Mouse (Mus musculus) embryonic facial prominence, embryonic 13.5 days (tissue): ENCODE results near the gene Ube2g1. TPM values are rescaled to one million over a fixed set of nuclear protein-coding genes. Genes with fewer than 3 reads are reported as not detected.
"Not testable (repeated sequence)": the region's sequence is repeated elsewhere in the genome, so short reads cannot be mapped to it uniquely, and the experiment has no call there.

ENCODE experiments used
- ATAC-seq: fragments of 200-750 bp; cut with Nextera tagmentation; 2 replicates; pipeline ENCODE4 v1.8.0; 2017; ENCODE audit warnings: low read depth; ENCODE audit not compliant: insufficient number of reproducible peaks, insufficient read depth, low FRiP score, low TSS enrichment
- H3K27ac ChIP-seq: fragments of 300-500 bp; sonication (generic); 2 replicates; pipeline ENCODE4 v1.5.1; 2015; ENCODE audit warnings: moderate library complexity, mild to moderate bottlenecking, inconsistent platforms
- H3K27me3 ChIP-seq: fragments of 300-500 bp; sonication (generic); 2 replicates; pipeline ENCODE4 v1.6.1; 2015; ENCODE audit warnings: mild to moderate bottlenecking, inconsistent platforms
- H3K36me3 ChIP-seq: fragments of 300-500 bp; sonication (generic); 2 replicates; pipeline ENCODE4 v1.6.1; 2015; ENCODE audit warnings: mild to moderate bottlenecking, inconsistent platforms
- H3K4me1 ChIP-seq: fragments of 300-500 bp; sonication (generic); 2 replicates; pipeline ENCODE4 v1.6.1; 2015; ENCODE audit warnings: inconsistent platforms
- H3K4me2 ChIP-seq: fragments of 300-500 bp; sonication (generic); 2 replicates; pipeline ENCODE4 v1.6.1; 2015; ENCODE audit warnings: moderate library complexity, mild to moderate bottlenecking, inconsistent platforms
- H3K4me3 ChIP-seq: fragments of 300-500 bp; sonication (generic); 2 replicates; pipeline ENCODE4 v1.5.1; 2015; ENCODE audit warnings: mild to moderate bottlenecking, inconsistent platforms
- H3K9ac ChIP-seq: fragments of 300-500 bp; sonication (generic); 2 replicates; pipeline ENCODE4 v1.6.1; 2015; ENCODE audit warnings: mild to moderate bottlenecking, inconsistent platforms
- H3K9me3 ChIP-seq: fragments of 300-500 bp; sonication (generic); 2 replicates; pipeline ENCODE4 v1.6.1; 2016; ENCODE audit warnings: inconsistent platforms
- WGBS: fragments of 180-500 bp; shearing (Covaris S2); methylation state at CpG from one replicate; pipeline ENCODE4 v1.1.7; 2015; ENCODE audit warnings: mixed read lengths; 5-methylcytosine and 5-hydroxymethylcytosine counted together
- polyA plus RNA-seq: library from polyadenylated mRNA; unstranded; fragments of >200 nt; fragmentation: Nextera tagmentation; extraction: Ambion mirVana; gene quantifications from 2 replicates; pipeline ENCODE4 v1.2.1, GENCODE M21; 2015

Gene Ube2g1
- polyA plus RNA-seq, 1 experiment from 2014 or later = 75.3 TPM

DNA sequence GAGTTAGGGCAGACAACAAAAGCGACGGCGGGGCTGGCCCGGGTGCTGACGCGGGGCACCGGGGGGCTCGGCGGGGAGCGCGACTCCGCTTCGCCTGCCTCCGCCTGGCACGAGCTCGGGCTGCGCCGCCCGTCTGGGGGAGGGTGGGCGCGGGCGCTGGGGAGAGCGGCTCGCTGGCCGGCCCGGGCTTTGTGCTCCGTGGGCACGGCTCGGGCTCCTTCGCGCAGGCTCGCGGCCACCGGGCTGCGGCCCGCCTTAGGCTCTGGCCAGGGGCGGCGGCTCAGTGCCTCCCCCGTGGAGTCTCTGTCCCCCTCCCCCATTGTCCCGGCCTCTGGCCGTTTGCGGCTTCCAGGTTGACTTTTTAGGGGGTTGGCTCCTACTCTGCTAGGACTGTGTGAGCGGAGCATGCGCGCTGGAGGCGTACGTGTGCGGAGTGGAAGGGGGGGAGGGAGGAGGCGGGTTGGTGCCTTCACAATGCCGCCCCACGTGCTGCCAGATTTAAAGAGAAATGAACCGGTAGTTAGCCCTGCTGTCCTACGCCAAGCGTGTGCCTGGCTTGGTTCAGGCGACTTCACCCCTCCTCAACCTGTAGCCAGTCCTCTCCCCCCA is 1.1 kb downstream of the Ube2g1 start:
- no peaks in the 10 kb centered on the region for H3K36me3 ChIP-seq
- peak overlapping the region; percentile 98 for H3K9ac ChIP-seq
- H3K9me3 ChIP-seq = no peaks in the 10 kb centered on the region
- H3K4me1 ChIP-seq = peaks cover 7% of the 10 kb centered on the region
- 0% methylated on average over 50 of the region's 55 CpGs for WGBS
- peak; percentile 84 for ATAC-seq
- peak overlapping the region; percentile 98 for H3K27ac ChIP-seq
- H3K27me3 ChIP-seq = no peaks in the 10 kb centered on the region
- peak overlapping the region; percentile 94 for H3K4me3 ChIP-seq
- peak overlapping the region; percentile 68 for H3K4me2 ChIP-seq

DNA sequence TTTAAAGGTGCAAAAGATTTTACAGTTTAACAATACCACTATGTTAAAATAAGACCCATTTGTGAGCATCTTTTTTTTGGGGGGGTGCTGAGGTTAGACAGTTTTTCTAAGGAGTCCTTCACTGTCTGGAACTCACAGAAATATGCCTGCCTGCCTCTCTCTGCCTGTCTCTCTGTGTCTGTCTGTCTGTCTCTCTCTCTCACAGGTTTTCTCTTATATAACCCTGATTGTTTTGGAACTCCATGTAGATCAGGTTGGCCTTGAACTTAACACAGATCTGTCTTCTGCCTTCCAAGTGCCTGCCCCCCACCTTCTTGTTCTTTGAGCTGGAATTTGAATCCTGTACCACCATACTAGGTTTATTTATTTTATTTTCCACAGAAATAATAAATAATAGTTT is 2.2 kb downstream of the Ube2g1 start:
- Histone ChIP-seq H3K4me1 (peaks cover 7% of the 10 kb centered on the region), H3K4me3 (no peak overlapping the region), H3K9me3 (no peaks in the 10 kb centered on the region), H3K9ac (no peak overlapping the region), H3K36me3 (no peaks in the 10 kb centered on the region), H3K27ac (no peak overlapping the region), H3K4me2 (peak overlapping the region; percentile 68), H3K27me3 (no peaks in the 10 kb centered on the region)
- no peak for ATAC-seq

DNA sequence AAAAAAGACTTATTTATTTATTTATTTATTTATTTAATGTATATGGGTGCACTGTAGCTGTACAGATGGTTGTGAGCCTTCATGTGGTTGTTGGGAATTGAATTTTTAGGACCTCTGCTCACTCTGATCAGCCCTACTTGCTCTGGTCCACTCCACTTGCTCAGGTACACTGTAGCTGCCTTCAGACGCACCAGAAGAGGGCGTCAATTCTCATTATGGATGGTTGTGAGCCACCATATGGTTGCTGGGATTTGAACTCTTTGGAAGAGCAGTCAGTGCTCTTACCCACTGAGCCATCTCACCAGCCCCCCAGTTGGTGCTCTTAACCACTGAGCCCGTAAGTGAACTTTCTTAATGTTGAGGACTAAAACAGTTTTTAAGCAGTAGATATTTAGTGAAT is 7.3 kb downstream of the Ube2g1 start:
- not testable (repeated sequence) for H3K27ac ChIP-seq, ATAC-seq, H3K9ac ChIP-seq, H3K36me3 ChIP-seq, H3K4me1 ChIP-seq, H3K27me3 ChIP-seq, H3K4me3 ChIP-seq, H3K4me2 ChIP-seq, H3K9me3 ChIP-seq
- WGBS = 83% methylated on average over 3 of the region's 3 CpGs

DNA sequence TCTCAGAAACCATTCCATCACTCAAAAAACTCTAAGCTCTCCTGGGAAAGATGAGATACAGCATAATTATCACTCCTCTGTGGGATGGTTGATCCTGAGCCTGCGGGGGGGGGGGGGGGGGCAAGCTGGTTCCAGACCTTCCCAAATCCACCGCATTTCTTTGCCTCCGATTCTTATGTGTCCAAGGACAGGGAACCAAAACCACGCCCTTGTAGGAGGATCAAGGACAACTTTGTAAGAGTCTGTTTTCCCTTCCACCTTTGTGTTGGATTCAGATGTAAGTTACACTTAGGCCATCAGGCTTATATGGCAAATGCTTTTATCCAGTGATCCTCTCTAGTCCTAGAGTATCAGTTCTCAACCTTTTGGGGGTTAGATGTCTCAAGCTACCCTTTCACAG is 8.8 kb downstream of the Ube2g1 start:
- no peak overlapping the region for H3K27ac ChIP-seq
- ATAC-seq = no peak
- H3K36me3 ChIP-seq = peaks cover 4% of the 10 kb centered on the region; the same call in 1 of the 2 replicates
- no peaks in the 10 kb centered on the region for H3K4me1 ChIP-seq
- H3K9me3 ChIP-seq = no peaks in the 10 kb centered on the region
- H3K27me3 ChIP-seq = no peaks in the 10 kb centered on the region
- no peak overlapping the region for H3K4me2 ChIP-seq
- no peak overlapping the region for H3K9ac ChIP-seq
- 78% methylated on average over 4 of the region's 4 CpGs for WGBS
- H3K4me3 ChIP-seq = no peak overlapping the region

- H3K27ac ChIP-seq = no peak overlapping the region
- no peak overlapping the region for H3K9ac ChIP-seq
- no peaks in the 10 kb centered on the region for H3K4me1 ChIP-seq
- H3K36me3 ChIP-seq = peaks cover 4% of the 10 kb centered on the region; the same call in 1 of the 2 replicates
- no peak overlapping the region for H3K4me2 ChIP-seq
- no peak for ATAC-seq
- H3K9me3 ChIP-seq = no peaks in the 10 kb centered on the region
- 74% methylated on average over 1 of the region's 1 CpGs for WGBS
- H3K4me3 ChIP-seq = no peak overlapping the region
- no peaks in the 10 kb centered on the region for H3K27me3 ChIP-seq
Measured at GRCm38 (mm10) chr11:72618476-72618875, 11.4 kb downstream of the Ube2g1 start.

DNA sequence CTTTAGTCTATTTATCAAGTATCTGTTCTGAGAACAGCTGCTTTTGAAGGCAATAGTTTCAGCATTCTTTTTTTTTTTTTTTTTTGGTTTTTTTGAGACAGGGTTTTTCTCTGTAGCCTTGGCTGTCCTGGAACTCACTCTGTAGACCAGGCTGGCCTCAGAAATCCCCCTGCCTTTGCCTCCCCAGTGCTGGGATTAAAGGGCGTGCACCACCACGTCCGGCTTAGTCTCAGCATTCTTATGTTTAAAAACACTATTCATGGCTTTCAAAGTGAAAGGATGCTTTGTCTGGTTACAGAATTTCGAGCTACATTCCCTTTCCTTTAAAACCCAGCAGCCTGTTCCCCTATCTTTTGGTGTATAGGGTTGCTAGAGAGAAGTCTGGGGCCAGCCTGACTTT is 35.6 kb downstream of the Ube2g1 start:
- WGBS = 26% methylated on average over 4 of the region's 4 CpGs
- ATAC-seq = no peak
- Histone ChIP-seq H3K36me3 (peaks cover 5% of the 10 kb centered on the region; the same call in 1 of the 2 replicates), H3K27me3 (no peaks in the 10 kb centered on the region), H3K4me2 (no peak overlapping the region), H3K4me1 (no peaks in the 10 kb centered on the region), H3K9me3 (no peaks in the 10 kb centered on the region), H3K27ac (no peak overlapping the region), H3K4me3 (no peak overlapping the region), H3K9ac (no peak overlapping the region)

GRCm38 (mm10) chr11:72645386-72645785 is 38.3 kb downstream of the Ube2g1 start:
- Histone ChIP-seq H3K27ac (no peak overlapping the region), H3K36me3 (peaks cover 5% of the 10 kb centered on the region; the same call in 1 of the 2 replicates), H3K27me3 (no peaks in the 10 kb centered on the region), H3K4me2 (no peak overlapping the region), H3K9ac (no peak overlapping the region), H3K4me1 (no peaks in the 10 kb centered on the region), H3K9me3 (no peaks in the 10 kb centered on the region), H3K4me3 (no peak overlapping the region)
- no peak for ATAC-seq
- 95% methylated on average over 5 of the region's 5 CpGs for WGBS

DNA sequence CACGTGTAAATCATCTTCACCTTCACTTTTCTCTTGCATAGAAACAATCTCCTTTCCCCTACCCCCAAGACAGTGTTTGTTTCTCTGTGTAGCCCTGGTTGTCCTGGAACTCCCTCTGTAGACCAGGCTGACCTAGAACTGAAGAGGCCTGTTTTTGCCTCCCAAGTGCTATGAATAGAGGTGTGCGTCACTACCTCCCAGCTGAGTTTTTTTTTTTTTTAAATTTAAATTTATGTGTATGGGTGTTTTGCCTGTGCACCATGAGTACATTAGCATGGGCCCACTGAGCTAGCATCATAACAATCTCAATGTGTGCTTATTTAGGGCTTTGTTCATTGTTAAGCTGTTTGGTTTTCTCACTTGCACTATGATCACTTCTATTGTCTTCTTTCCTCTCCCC is 43.3 kb downstream of the Ube2g1 start:
- Histone ChIP-seq H3K27me3 (no peaks in the 10 kb centered on the region), H3K9me3 (no peaks in the 10 kb centered on the region), H3K27ac (no peak overlapping the region), H3K4me1 (no peaks in the 10 kb centered on the region), H3K4me2 (no peak overlapping the region), H3K36me3 (no peaks in the 10 kb centered on the region), H3K4me3 (no peak overlapping the region), H3K9ac (no peak overlapping the region)
- 82% methylated on average over 2 of the region's 2 CpGs for WGBS
- no peak for ATAC-seq

- H3K9ac ChIP-seq = no peak overlapping the region
- H3K4me2 ChIP-seq = no peak overlapping the region
- no peak overlapping the region for H3K4me3 ChIP-seq
- no peaks in the 10 kb centered on the region for H3K27me3 ChIP-seq
- no peaks in the 10 kb centered on the region for H3K4me1 ChIP-seq
- H3K27ac ChIP-seq = no peak overlapping the region
- H3K36me3 ChIP-seq = no peaks in the 10 kb centered on the region
- no peak for ATAC-seq
- no peaks in the 10 kb centered on the region for H3K9me3 ChIP-seq
Measured at GRCm38 (mm10) chr11:72659918-72660317, 52.8 kb downstream of the Ube2g1 start.

DNA sequence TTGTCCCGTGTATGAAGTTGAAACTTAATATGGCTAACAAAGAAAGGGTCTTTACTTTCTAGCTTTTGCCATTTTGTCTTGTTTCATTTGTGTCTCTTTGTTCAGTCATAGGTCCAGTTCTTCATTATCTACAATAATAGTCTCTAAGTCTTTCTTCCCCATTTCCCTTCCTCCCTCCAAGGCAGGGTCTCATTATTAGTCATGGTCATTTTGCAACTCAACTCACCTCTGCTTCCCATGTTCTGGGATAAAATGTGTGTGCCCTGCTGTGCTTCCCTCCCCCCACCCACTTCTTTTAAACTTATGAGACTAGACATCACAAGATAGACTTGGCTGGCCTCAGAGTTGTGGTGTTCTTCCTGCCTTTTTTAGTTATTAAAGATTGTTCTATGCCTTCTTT is 53.3 kb downstream of the Ube2g1 start:
- 87% methylated on average over 1 of the region's 1 CpGs for WGBS
- Histone ChIP-seq H3K9ac (no peak overlapping the region), H3K27me3 (no peaks in the 10 kb centered on the region), H3K36me3 (no peaks in the 10 kb centered on the region), H3K4me3 (no peak overlapping the region), H3K9me3 (no peaks in the 10 kb centered on the region), H3K4me2 (no peak overlapping the region), H3K4me1 (no peaks in the 10 kb centered on the region), H3K27ac (no peak overlapping the region)
- no peak for ATAC-seq

DNA sequence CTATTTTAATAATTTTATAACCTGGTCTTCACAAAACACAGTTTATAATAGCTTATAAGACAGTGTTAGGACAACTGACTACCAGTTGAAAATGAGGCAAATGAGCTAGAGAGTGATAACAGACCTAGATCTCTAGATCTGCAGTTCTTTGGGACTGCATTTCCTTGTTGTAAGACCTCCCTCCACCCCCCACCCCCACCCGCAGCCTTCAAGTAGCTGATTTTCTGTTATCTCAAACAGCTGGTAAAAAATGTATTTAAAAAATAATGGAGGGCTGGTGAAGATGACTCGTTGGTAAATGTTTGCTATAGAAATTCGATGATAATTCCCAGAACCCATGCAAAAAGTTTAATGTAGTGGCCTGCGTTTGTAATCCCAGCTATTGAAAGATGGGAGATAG is 57.6 kb downstream of the Ube2g1 start:
- H3K36me3 ChIP-seq = peaks cover 3% of the 10 kb centered on the region; the same call in 1 of the 2 replicates
- no peak for ATAC-seq
- H3K9me3 ChIP-seq = no peaks in the 10 kb centered on the region
- no peak overlapping the region for H3K27ac ChIP-seq
- H3K27me3 ChIP-seq = no peaks in the 10 kb centered on the region
- 93% methylated on average over 4 of the region's 4 CpGs for WGBS
- H3K4me3 ChIP-seq = no peak overlapping the region
- H3K4me2 ChIP-seq = no peak overlapping the region
- H3K4me1 ChIP-seq = no peaks in the 10 kb centered on the region
- H3K9ac ChIP-seq = no peak overlapping the region

GRCm38 (mm10) chr11:72670634-72671033 is 63.6 kb downstream of the Ube2g1 start:
- Histone ChIP-seq H3K4me1 (0 out of 2 replicates have a peak, but pooled peaks cover 2% of the 10 kb centered on the region), H3K27me3 (no peaks in the 10 kb centered on the region), H3K9ac (no peak overlapping the region), H3K36me3 (peaks cover 3% of the 10 kb centered on the region; the same call in 1 of the 2 replicates), H3K9me3 (no peaks in the 10 kb centered on the region), H3K4me2 (no peak overlapping the region), H3K4me3 (no peak overlapping the region), H3K27ac (no peak overlapping the region)
- ATAC-seq = no peak
